Mouse (Mus musculus) neural tube, embryonic 14.5 days (tissue): ENCODE results near the gene Gm4907. TPM values are rescaled to one million over a fixed set of nuclear protein-coding genes. Genes with fewer than 3 reads are reported as not detected.
"Not testable (repeated sequence)": the region's sequence is repeated elsewhere in the genome, so short reads cannot be mapped to it uniquely, and the experiment has no call there.

Experiments
- ATAC-seq: fragments of 200-750 bp; cut with Nextera tagmentation; 2 replicates; pipeline ENCODE4 v1.8.0; 2017; ENCODE audit warnings: low read depth, mild to moderate bottlenecking, moderate TSS enrichment, moderate library complexity
- H3K27ac ChIP-seq: fragments of 300-500 bp; sonication (generic); 2 replicates; pipeline ENCODE4 v1.5.1; 2014; ENCODE audit warnings: low read depth, mild to moderate bottlenecking, control low read depth, low read length, moderate library complexity, mixed read lengths
- H3K27me3 ChIP-seq: fragments of 300-500 bp; sonication (generic); 2 replicates; pipeline ENCODE4 v1.6.1; 2014; ENCODE audit warnings: low read length; ENCODE audit not compliant: control insufficient read depth, insufficient read depth
- H3K36me3 ChIP-seq: fragments of 300-500 bp; sonication (generic); 2 replicates; pipeline ENCODE4 v1.6.1; 2014; ENCODE audit warnings: low read length, mixed read lengths; ENCODE audit not compliant: control insufficient read depth, insufficient read depth
- H3K4me1 ChIP-seq: fragments of 300-500 bp; sonication (generic); 2 replicates; pipeline ENCODE4 v1.6.1; 2014; ENCODE audit warnings: low read length; ENCODE audit not compliant: control insufficient read depth, insufficient read depth
- H3K4me2 ChIP-seq: fragments of 300-500 bp; sonication (generic); 2 replicates; pipeline ENCODE4 v1.6.1; 2014; ENCODE audit warnings: mild to moderate bottlenecking, low read depth, low read length, control low read depth
- H3K4me3 ChIP-seq: fragments of 300-500 bp; sonication (generic); 2 replicates; pipeline ENCODE4 v1.5.1; 2014; ENCODE audit warnings: low read depth, low read length, control low read depth, mixed read lengths
- H3K9ac ChIP-seq: fragments of 300-500 bp; sonication (generic); replicated peaks from 2 replicates; pipeline ENCODE4 v1.6.1; 2014; ENCODE audit warnings: low read depth, mild to moderate bottlenecking, control low read depth, low read length, mixed read lengths
- H3K9me3 ChIP-seq: fragments of 300-500 bp; sonication (generic); 2 replicates; pipeline ENCODE4 v1.6.1; 2016; ENCODE audit warnings: low read length; ENCODE audit not compliant: control insufficient read depth
- WGBS: fragments of 180-500 bp; shearing (Covaris S2); extraction: QIAGEN DNeasy Blood & Tissue Kit; methylation state at CpG from one replicate; pipeline ENCODE4 v1.1.7; 2014; 5-methylcytosine and 5-hydroxymethylcytosine counted together
- polyA plus RNA-seq: library from polyadenylated mRNA; unstranded; fragments of >200 nt; fragmentation: Nextera tagmentation; extraction: Ambion mirVana; gene quantifications from 2 replicates; pipeline ENCODE4 v1.2.1, GENCODE M21; 2014

The Gm4907 gene
- not detected in 2 replicates for polyA plus RNA-seq

DNA sequence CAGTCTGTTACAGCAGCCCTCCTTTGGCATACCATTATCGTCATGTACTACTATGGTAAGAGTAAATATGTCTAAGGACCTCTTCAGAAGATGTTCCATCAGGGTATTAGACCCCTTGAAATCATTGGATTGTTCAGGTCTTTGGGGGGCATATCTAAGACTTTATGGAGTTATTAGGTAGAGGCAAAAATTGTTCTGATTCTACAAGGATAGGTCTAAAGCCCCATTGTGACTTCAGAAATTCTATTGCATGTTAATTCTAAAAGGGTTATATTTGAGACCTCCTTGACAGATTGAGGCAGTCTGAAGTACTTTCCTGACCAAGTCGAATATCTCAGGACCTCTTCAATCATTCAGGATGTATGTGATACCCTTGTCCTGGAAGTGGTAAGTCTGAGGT lies at the start of gene Gm4907:
Gm4907 (plus strand) TSS at position 301 of the 400 bp plus-strand sequence.
- not testable (repeated sequence) for H3K9ac ChIP-seq, H3K4me3 ChIP-seq, H3K27ac ChIP-seq, H3K36me3 ChIP-seq, ATAC-seq, H3K4me1 ChIP-seq, H3K9me3 ChIP-seq, H3K27me3 ChIP-seq, H3K4me2 ChIP-seq
- 68% methylated on average over 2 of the region's 2 CpGs for WGBS

DNA sequence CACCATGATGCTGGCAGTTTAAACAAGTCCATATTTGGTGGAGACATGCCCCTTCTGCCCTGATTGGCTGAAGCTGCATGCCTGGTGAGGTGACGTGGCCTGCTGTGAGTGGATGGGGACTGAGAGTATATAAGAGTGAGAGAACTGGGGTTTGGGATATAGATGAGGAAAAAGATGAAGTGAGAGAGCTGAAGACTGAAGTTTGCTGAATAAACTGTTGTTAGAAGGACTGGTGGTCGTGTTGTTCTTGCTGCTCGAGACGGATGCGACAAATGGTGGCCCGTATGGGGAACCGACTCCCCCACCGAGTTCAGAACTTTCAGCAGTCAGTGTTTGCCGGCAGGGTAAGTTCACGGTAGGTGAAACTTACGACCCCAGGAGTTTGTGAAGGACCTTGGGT lies 48.6 kb upstream of the Gm4907 start:
- not testable (repeated sequence) for H3K27ac ChIP-seq, H3K27me3 ChIP-seq, H3K9ac ChIP-seq, H3K9me3 ChIP-seq, H3K36me3 ChIP-seq, H3K4me2 ChIP-seq, ATAC-seq, H3K4me3 ChIP-seq, H3K4me1 ChIP-seq
- WGBS: 90% methylated on average over 11 of the region's 11 CpGs

DNA sequence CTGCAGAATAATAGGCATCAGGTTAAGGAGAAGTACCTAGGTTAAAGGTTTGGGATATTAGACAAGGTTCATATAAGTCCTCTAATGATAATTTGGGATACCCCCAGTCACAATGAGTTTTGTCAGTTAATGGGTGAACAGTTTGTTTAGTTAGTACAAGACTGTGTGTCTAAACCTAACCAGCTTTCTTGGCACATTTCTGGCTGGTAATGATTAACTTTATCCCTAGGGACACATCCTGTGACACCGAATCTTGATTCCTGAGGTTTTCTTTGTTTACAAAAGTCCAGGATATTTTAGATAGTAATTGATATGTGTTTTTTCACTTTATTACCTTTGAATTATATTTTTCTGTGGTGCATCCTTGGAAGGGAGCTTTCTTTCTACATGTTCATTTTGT lies 41.4 kb upstream of the Gm4907 start:
- Histone ChIP-seq H3K36me3 (no peaks in the 10 kb centered on the region), H3K27me3 (no peaks in the 10 kb centered on the region), H3K27ac (no peak overlapping the region), H3K9me3 (no peaks in the 10 kb centered on the region), H3K4me3 (no peak overlapping the region), H3K4me2 (no peak overlapping the region), H3K9ac (no peak overlapping the region), H3K4me1 (no peaks in the 10 kb centered on the region)
- WGBS: 82% methylated on average over 1 of the region's 1 CpGs
- no peak for ATAC-seq

DNA sequence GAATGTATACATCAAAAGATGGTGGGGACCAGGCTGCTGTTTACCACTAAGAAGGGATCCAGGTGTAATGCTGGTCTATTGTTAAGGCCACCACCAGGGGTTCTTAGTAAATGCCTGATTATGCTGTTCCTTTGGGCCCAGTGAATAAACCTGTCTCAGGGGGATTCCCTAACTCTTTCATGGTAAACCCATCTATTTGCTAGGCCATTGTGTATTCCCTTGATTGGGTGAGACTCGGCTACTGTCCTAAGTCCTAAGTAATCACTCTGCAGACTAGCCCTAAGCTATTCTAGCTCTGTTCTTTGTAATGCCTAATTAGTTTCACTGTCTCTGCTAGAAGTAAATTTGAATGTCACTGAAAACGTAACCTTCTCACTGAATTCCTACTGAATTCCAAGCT lies 71.8 kb downstream of the Gm4907 start:
- Histone ChIP-seq H3K27me3 (no peaks in the 10 kb centered on the region), H3K4me1 (no peaks in the 10 kb centered on the region), H3K9ac (no peak overlapping the region), H3K4me2 (no peak overlapping the region), H3K4me3 (no peak overlapping the region), H3K36me3 (no peaks in the 10 kb centered on the region), H3K27ac (no peak overlapping the region), H3K9me3 (no peaks in the 10 kb centered on the region)
- 65% methylated on average over 2 of the region's 2 CpGs for WGBS
- no peak for ATAC-seq

Other genes starting within 250 kb of the Gm4907 start
- gene Wdr44, start 189.5 kb upstream of the Gm4907 start, polyA plus RNA-seq: 20.2 and 24.2 TPM in 2 replicates
- not detected in 2 replicates for gene Gm4985, start 76.4 kb downstream of the Gm4907 start, polyA plus RNA-seq